Mouse (Mus musculus): ENCODE results near the gene Usp20. TPM values are rescaled to one million over a fixed set of nuclear protein-coding genes. Genes with fewer than 3 reads are reported as not detected.

The Usp20 gene
- polyA plus RNA-seq, 1 experiment from 2014 or later, result 34.6 TPM

DNA sequence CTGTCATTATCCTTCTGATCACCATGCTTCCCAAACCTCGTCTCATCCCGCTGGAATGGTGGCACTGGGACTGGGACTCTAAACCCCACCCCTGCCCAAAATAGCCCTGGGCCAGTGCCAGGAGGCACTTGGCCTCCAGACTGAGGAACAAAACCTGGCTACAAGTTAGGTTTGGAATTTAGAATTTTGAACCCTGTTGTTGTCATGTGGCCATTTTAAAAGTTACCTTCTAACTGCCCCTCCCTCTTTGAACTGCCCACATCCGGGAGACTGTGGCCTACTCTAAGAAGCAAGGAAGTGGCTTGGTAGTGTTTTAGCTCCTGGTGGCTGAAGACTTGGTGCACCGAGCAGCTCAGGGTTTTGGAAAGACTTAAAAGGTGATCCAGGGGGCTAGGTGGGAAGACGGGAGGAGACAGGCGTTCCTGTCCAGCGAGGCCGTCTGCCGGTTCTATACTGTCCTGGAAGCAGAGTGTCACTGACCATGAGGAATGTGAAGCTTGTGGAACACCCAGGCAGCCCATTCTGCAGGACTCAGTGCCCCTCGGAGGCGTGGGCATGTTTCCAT, 13.4 kb downstream of the Usp20 start:
- no peaks in the 10 kb centered on the region for H3K27me3 ChIP-seq
- H3K4me1 ChIP-seq, result no peaks in the 10 kb centered on the region
- H3K27ac ChIP-seq, result no peak overlapping the region
- ATAC-seq, result no peak
- no peak overlapping the region for H3K4me3 ChIP-seq
- peaks cover 10% of the 10 kb centered on the region for H3K36me3 ChIP-seq (ENCODE audit: poor library complexity, severe bottlenecking)
- H3K9me3 ChIP-seq (replicated peaks), result no peaks in the 10 kb centered on the region
- H3K4me2 ChIP-seq, result no peak overlapping the region
- WGBS, result 69% methylated on average over 11 of the region's 11 CpGs
- H3K9ac ChIP-seq, result no peak overlapping the region

DNA sequence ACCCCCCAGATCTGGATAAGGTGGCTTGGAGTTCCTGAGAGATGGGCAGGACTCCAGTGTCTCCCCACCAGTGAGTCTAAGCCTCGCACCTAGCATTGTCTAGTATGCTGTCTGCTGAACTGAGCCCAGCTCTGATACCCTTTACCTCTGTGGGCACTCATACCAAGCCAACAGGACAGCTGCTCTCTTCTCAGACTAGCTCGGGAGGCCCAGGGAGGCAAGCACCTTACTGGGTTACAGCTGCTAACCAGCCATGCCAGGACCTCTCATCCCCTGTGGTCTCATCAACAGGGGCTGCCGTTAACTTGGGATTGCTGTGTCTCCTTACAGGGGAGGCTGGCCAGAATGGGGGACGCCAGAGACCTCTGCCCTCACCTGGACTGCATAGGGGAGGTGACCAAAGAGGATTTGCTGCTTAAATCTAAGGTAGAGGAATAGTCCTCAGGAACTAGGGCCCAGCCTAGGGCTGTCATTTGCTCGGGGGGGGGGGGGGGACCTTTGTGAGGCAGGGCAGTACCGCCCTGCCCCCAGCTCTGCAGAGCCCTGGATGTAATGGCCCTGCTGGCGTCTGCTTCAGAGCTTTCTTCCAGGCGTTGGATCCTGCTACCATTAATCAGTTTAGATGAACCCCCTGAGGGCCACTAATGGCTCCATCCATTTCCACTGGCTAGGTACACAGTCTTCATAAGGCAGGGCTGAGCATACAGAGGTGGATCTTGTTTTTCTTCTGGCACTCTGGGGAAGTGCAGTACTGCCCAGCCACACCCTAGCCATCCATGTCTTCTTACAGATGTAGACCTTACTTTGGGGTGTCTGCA, 16.6 kb downstream of the Usp20 start:
- peaks cover 30% of the 10 kb centered on the region for H3K36me3 ChIP-seq (ENCODE audit: poor library complexity, severe bottlenecking)
- H3K4me3 ChIP-seq, result no peak overlapping the region
- no peak for ATAC-seq
- H3K9ac ChIP-seq, result no peak overlapping the region
- 66% methylated on average over 8 of the region's 8 CpGs for WGBS
- H3K4me1 ChIP-seq, result no peaks in the 10 kb centered on the region
- H3K9me3 ChIP-seq (replicated peaks), result no peaks in the 10 kb centered on the region
- no peaks in the 10 kb centered on the region for H3K27me3 ChIP-seq
- no peak overlapping the region for H3K27ac ChIP-seq
- no peak overlapping the region for H3K4me2 ChIP-seq

DNA sequence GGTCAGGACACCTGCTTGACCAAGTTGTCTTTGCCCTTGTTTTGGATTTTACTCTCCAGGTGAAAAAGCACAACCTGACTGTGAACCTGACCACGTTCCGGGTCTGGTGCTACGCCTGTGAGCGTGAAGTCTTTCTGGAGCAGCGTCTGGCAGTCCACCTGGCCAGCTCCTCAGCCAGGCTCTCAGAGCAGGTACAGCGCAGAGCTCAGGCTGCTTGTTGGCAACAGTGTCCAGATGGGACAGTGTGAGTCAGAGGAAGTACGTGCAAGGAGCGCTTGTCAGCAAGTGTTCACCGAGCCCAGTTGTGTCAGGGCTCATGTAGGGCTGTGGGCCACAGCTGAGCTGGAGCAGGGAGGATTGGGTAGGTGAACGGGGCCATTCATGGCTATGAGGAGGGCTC, 20.8 kb downstream of the Usp20 start:
- H3K4me2 ChIP-seq, result no peak overlapping the region
- no peak overlapping the region for H3K4me3 ChIP-seq
- WGBS, result 94% methylated on average over 10 of the region's 10 CpGs
- no peak for ATAC-seq
- no peak overlapping the region for H3K9ac ChIP-seq
- H3K27ac ChIP-seq, result no peak overlapping the region
- no peaks in the 10 kb centered on the region for H3K9me3 ChIP-seq (replicated peaks)
- H3K27me3 ChIP-seq, result no peaks in the 10 kb centered on the region
- H3K4me1 ChIP-seq, result peaks cover 5% of the 10 kb centered on the region; the same call in 1 of the 2 replicates
- peaks cover 63% of the 10 kb centered on the region for H3K36me3 ChIP-seq (ENCODE audit: poor library complexity, severe bottlenecking)

DNA sequence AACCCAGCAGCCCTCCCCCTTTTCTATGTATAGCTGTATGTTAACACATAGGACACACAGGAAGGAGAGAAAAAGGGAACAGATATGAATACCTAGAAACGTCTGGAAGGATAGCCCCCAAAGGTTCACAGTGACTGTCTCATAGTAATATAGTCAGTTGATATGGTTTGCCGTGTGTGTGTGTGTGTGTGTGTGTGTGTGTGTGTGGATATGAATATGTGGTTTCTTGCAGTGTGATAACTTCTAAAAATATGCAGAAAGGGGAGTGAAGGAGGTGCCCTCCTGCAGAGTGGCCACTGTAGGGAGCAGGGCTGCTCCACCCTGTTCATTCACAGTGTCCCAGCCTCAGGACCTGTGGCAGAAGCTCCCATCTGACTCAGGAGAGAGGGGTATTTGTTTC, 23.4 kb downstream of the Usp20 start:
- H3K4me2 ChIP-seq, result no peak overlapping the region
- 76% methylated on average over 2 of the region's 2 CpGs for WGBS
- no peak overlapping the region for H3K4me3 ChIP-seq
- H3K4me1 ChIP-seq, result peaks cover 5% of the 10 kb centered on the region; the same call in 1 of the 2 replicates
- no peak for ATAC-seq
- H3K9me3 ChIP-seq (replicated peaks), result no peaks in the 10 kb centered on the region
- peaks cover 70% of the 10 kb centered on the region for H3K36me3 ChIP-seq (ENCODE audit: poor library complexity, severe bottlenecking)
- no peak overlapping the region for H3K27ac ChIP-seq
- H3K9ac ChIP-seq, result no peak overlapping the region
- no peaks in the 10 kb centered on the region for H3K27me3 ChIP-seq

DNA sequence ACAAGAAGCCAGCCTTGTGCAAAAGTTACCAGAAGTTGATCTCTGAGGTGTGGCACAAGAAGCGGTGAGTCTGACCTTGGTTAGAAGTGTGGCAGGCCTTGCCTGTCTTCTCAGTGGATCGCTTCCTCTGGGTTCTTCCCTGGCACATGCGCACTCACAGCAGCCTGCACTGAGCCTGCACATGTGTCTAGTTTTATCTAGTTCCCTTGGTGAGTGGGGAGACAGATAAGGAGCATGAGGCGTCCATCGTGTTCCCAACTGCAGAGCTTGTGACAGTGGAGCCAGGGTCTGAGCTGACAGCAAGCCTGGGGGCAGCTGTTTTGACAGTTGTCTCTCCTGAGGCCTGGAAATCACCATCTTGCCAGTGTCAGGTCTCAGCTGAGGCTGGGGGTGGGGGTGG, 24.4 kb downstream of the Usp20 start:
- Histone ChIP-seq H3K36me3 (ENCODE audit: poor library complexity, severe bottlenecking) (peaks cover 80% of the 10 kb centered on the region), H3K9me3 (replicated peaks) (no peaks in the 10 kb centered on the region), H3K4me3 (no peak overlapping the region), H3K4me1 (peaks cover 5% of the 10 kb centered on the region; the same call in 1 of the 2 replicates), H3K9ac (no peak overlapping the region), H3K27me3 (no peaks in the 10 kb centered on the region), H3K4me2 (no peak overlapping the region), H3K27ac (no peak overlapping the region)
- WGBS, result 93% methylated on average over 5 of the region's 5 CpGs
- no peak for ATAC-seq

DNA sequence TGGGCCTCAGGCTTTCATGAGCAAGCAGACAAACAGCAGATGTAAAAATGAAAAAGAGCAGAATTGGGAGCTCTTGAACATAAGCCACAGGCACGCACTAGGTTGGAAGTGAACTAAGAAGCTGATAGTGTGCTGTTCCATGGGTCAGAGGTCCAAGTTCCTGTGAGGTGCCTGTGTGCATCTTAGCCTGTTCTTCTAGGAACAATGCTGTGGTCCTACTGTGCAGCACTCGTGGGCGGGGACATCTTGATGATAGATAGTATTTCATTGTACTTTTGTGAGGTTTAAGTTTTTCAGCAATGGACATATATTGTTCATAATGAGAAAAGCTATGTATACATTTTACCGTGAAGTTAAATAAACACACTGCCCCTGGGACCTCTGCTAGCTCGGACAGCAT, 25.1 kb downstream of the Usp20 start:
- no peak overlapping the region for H3K27ac ChIP-seq
- no peak overlapping the region for H3K4me2 ChIP-seq
- H3K27me3 ChIP-seq, result no peaks in the 10 kb centered on the region
- H3K9me3 ChIP-seq (replicated peaks), result no peaks in the 10 kb centered on the region
- H3K4me1 ChIP-seq, result peaks cover 5% of the 10 kb centered on the region; the same call in 1 of the 2 replicates
- H3K9ac ChIP-seq, result no peak overlapping the region
- WGBS, result 91% methylated on average over 5 of the region's 5 CpGs
- ATAC-seq, result no peak
- peaks cover 80% of the 10 kb centered on the region for H3K36me3 ChIP-seq (ENCODE audit: poor library complexity, severe bottlenecking)
- no peak overlapping the region for H3K4me3 ChIP-seq

DNA sequence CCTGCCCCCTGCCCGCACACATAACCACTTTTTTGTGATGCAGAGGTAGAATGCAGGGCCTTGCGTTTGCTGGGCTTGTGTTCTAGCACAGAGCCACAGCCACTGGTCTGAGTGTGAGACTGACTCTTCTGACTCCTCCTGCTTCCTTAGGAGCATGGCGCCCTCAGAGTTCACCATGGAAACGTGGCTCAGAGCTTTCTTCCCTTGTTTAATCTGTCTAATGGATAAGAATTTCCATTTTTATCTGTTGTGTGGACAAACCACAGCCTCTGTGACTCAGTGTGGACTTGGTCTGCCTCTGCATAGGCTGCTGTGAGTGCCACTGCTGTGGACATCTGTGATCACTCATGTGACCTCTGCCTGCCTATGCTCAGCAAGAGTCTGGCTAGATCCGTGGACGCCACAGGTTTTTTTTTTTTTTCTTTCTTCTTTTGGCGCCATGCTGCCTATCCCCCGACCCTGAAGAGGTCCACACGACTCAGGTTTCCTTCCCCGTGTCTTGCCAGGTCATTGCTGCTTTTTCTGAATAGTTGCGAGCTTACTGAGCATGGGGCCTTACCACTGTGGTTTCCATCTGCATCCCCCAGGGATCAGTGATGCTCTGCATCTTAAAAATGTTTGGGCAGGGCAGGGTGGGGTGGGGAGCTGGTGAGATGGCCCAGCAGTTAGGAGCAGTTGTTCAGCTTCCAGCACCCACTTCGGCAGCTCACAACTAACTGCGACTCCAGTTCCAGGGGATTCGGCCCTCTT, 31.5 kb downstream of the Usp20 start:
- Histone ChIP-seq H3K9me3 (replicated peaks) (no peaks in the 10 kb centered on the region), H3K36me3 (ENCODE audit: poor library complexity, severe bottlenecking) (peaks cover 66% of the 10 kb centered on the region), H3K9ac (no peak overlapping the region), H3K27ac (no peak overlapping the region), H3K4me2 (no peak overlapping the region), H3K27me3 (no peaks in the 10 kb centered on the region), H3K4me3 (no peak overlapping the region), H3K4me1 (no peaks in the 10 kb centered on the region)
- no peak for ATAC-seq
- WGBS, result 76% methylated on average over 14 of the region's 14 CpGs

DNA sequence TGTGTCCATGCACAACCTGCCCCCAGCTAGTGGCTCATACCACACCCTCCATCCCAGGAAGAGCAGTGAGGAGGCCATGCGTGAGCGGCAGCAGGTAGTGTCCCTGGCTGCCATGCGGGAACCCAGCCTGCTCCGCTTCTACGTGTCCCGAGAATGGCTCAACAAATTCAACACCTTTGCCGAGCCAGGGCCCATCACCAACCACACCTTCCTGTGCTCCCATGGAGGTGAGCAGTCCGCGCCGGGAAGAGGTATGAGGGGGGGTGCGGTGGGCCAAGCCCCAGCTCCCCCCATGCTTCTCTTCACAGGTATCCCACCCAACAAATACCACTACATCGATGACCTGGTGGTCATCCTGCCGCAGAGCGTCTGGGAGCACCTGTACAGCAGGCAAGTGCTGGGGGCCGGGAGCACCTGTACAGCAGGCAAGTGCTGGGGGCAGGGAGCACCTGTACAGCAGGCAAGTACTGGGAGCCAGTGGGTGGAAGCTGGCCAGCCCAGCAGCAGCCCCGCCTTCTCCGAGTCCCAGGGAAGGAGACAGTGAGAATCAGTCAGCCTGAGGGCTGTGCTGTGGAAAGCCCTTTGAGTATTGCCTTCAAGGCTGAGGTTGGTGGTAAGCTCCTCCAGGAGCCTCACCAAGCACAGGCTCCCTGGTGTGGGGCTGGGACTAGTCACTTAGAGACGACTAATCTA, 35.7 kb downstream of the Usp20 start:
- H3K27me3 ChIP-seq, result no peaks in the 10 kb centered on the region
- 94% methylated on average over 18 of the region's 18 CpGs for WGBS

DNA sequence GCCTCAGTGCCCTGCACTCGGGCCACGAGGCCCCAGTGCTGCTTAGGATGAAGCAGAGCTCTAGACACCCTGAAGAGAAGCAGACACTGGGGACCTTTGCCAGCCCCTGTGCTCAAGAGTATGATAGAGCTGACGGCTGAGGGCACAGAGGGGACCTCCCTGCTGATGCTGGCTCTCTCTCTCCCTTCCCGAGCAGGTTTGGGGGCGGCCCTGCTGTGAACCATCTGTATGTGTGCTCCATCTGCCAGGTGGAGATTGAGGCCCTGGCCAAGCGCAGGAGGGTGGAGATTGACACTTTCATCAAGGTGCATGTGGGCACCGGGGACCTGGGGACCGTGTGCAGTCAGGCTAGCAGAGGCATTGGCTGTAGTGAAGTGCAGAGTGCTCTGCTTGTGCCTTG, 36.4 kb downstream of the Usp20 start:
- no peaks in the 10 kb centered on the region for H3K27me3 ChIP-seq
- no peak overlapping the region for H3K4me3 ChIP-seq
- no peak overlapping the region for H3K9ac ChIP-seq
- H3K36me3 ChIP-seq (ENCODE audit: poor library complexity, severe bottlenecking), result peaks cover 69% of the 10 kb centered on the region
- H3K4me1 ChIP-seq, result no peaks in the 10 kb centered on the region
- H3K4me2 ChIP-seq, result no peak overlapping the region
- ATAC-seq, result no peak
- WGBS, result 89% methylated on average over 8 of the region's 8 CpGs
- H3K9me3 ChIP-seq (replicated peaks), result no peaks in the 10 kb centered on the region
- no peak overlapping the region for H3K27ac ChIP-seq

More for the DNA sequence above, 35.7 kb downstream of the Usp20 start:
- Histone ChIP-seq H3K27ac (no peak overlapping the region), H3K4me2 (no peak overlapping the region), H3K4me1 (no peaks in the 10 kb centered on the region), H3K4me3 (no peak overlapping the region), H3K36me3 (ENCODE audit: poor library complexity, severe bottlenecking) (peaks cover 69% of the 10 kb centered on the region), H3K9ac (no peak overlapping the region), H3K9me3 (replicated peaks) (no peaks in the 10 kb centered on the region)
- ATAC-seq, result no peak

DNA sequence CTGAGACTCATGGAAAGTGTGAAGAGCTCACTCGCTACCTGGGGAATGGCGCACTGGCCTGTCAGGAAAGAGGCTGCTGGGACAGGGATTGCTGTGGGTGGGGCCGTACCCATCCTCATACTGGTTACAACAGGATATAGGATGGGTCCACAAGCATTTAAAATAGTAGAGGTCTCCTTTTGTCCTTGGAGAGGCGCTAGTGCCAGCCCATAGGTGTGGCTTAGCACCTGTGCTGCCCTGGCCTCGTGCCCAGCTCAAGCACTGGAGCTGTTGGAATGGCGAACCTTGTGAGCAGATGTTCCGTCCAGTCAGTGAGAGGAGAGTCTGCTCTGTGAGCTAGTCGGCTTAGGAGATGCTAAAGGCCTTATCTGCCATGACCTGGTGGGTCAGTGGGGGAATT, 36.9 kb downstream of the Usp20 start:
- Histone ChIP-seq H3K4me2 (no peak overlapping the region), H3K9ac (no peak overlapping the region), H3K27me3 (no peaks in the 10 kb centered on the region), H3K4me1 (no peaks in the 10 kb centered on the region), H3K9me3 (replicated peaks) (no peaks in the 10 kb centered on the region), H3K36me3 (ENCODE audit: poor library complexity, severe bottlenecking) (peaks cover 66% of the 10 kb centered on the region), H3K27ac (no peak overlapping the region), H3K4me3 (no peak overlapping the region)
- WGBS, result 91% methylated on average over 8 of the region's 8 CpGs
- ATAC-seq, result no peak

DNA sequence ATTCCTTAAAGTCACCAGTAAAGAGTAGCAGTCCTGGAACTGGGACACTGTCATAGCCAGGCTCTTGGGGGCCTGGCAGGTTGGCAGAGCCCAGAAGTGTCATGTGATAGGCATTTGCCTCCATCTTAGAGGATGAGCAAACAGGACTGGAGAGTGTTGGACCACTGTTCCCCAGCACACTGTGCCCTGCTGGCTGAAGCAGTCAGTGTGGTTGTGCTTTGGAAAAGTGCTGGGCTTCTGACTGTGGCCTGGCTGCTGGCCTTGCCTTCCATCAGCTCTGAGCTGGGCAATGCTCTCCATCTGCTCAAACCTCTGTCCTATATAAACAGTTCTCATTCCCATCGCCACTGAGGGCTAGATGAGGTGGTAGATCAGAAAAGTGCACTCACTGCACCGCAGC, 38.1 kb downstream of the Usp20 start:
- H3K4me2 ChIP-seq, result no peak overlapping the region
- no peaks in the 10 kb centered on the region for H3K4me1 ChIP-seq
- H3K4me3 ChIP-seq, result no peak overlapping the region
- H3K9ac ChIP-seq, result no peak overlapping the region
- H3K27me3 ChIP-seq, result no peaks in the 10 kb centered on the region
- H3K36me3 ChIP-seq (ENCODE audit: poor library complexity, severe bottlenecking), result peaks cover 64% of the 10 kb centered on the region
- no peaks in the 10 kb centered on the region for H3K9me3 ChIP-seq (replicated peaks)
- ATAC-seq, result no peak
- H3K27ac ChIP-seq, result no peak overlapping the region
- WGBS, result 98% methylated on average over 2 of the region's 2 CpGs

DNA sequence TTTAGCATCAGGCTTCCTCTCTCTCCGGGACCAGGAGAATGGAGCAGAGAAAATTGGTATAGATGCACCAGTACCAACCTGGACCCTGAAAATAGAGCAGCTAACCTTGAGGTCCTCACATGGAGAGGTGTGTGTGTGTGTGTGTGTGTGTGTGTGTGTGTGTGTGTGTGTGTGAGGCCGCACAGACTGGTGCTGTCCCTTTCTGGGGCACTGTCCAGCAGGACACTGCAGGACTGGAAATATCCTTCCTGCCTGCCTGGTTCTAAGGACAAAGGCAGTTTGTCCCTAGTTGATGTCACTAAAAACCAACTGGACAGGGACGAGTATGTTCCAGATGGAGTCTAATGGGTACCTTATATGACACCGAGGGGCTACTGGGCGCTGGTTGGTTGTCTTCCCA, 41.9 kb downstream of the Usp20 start:
- WGBS, result 80% methylated on average over 5 of the region's 5 CpGs
- Histone ChIP-seq H3K4me3 (no peak overlapping the region), H3K27me3 (no peaks in the 10 kb centered on the region), H3K27ac (no peak overlapping the region), H3K9ac (no peak overlapping the region), H3K9me3 (replicated peaks) (no peaks in the 10 kb centered on the region), H3K4me1 (no peaks in the 10 kb centered on the region), H3K4me2 (no peak overlapping the region), H3K36me3 (ENCODE audit: poor library complexity, severe bottlenecking) (peaks cover 50% of the 10 kb centered on the region)
- ATAC-seq, result no peak

Measured in forebrain, embryonic 13.5 days (tissue).